Mouse (Mus musculus): Measurements from ENCODE around the gene Ano6.
A peak's percentile ranks its signal among the peaks of the same experiment; 100 is the strongest.

Ano6 gene

GRCm38 (mm10) chr15:95828647-95829254 is 38.1 kb downstream of the Ano6 start:
- DNase-seq = no peak

GRCm38 (mm10) chr15:95829553-95830205 is 39.0 kb downstream of the Ano6 start:
- DNase-seq = no peak

DNA sequence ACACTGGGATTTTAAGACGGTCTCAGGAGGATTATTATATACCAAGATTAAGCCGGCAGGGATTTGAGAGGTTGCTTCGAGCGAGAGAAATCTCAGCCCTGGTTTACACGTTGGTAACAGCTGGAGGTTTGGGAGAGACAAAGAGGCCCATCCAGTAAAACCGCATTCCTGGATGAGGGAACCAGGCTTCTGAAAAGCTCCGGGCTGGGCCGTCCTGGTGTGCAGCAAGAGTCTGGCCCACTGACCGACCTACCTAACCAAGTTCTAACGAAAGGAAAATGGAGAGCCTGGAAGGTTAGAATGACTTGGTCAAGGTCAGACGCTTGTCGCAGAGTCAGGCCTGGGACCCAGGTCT is 39.5 kb downstream of the Ano6 start:
- no peak for DNase-seq

DNA sequence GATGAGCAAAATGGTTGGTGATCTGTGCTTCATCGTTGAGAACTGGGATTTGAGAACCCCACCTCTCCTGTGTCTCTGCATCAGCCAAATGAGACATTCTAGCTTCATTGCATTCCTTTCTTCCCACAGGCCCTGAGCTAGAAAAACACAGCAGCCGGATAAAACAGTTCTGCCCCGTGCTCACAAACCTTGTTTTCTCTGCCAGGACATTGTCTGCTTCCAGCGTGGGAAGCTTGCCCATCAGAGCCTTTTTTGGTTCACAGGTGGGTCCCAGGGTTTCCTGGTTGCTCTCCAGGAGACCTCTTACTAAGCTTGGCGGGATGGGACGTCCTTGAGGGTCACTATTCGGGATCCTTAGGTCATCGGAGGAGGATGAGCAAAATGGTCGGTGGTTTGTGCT is 42.6 kb downstream of the Ano6 start:
- DNase-seq = no peak

DNA sequence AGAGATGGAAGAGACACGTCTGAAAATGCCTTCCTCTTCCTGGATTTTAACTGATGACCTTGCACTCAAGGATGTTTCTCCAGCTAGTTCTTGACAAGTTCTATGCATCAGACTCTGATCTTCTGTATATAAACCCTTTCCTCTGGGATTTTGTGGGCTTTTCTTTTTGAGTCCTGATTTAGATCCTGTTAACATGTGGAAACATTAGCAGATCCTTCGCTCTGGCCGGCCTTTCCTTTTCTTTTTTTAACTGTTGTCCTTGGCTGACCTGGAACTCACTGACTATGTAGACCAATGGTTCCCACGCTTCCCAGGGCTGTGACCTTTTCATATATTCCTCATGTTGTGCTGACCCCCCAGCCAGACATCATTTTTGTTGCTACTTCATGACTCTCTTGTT is 45.4 kb downstream of the Ano6 start:
- DNase-seq = no peak

DNA sequence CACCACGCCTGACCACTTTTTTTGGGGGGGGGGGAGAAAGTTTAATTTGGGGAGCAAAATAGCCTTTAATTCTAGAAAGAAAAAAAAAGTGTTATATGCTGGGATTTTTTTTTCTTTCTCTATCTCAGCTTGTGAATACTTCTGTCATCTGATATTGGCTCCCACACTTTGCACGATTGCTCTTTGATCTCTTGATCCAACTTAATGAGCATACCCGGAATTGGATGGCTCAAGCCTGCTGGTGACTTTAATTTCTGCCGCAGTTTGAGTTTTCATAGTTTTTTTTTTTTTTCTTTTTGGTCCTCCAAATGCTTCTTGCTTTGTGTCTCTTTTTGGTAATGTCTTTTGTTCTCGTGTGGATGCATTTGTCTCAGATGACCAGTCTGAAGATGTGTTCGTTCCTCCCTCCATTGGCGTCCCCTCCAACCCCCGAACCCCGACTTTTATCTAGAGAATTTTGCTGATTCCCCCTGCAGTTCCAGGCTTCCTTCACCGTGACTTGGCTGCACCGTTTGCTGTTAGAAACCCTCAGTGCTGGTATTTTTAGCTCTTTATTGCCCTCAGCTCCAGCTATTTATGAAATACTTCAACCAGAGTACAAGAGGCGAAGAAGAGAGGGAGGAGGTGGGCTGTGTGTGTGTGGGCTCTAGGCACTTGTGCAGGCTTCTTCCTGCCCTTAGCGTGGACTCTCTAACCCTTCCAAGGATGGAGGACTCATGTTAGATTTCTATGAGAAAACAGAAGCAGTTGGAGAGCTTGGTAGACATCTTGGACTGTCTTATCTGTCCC is 46.2 kb downstream of the Ano6 start:
- no peak for DNase-seq

DNA sequence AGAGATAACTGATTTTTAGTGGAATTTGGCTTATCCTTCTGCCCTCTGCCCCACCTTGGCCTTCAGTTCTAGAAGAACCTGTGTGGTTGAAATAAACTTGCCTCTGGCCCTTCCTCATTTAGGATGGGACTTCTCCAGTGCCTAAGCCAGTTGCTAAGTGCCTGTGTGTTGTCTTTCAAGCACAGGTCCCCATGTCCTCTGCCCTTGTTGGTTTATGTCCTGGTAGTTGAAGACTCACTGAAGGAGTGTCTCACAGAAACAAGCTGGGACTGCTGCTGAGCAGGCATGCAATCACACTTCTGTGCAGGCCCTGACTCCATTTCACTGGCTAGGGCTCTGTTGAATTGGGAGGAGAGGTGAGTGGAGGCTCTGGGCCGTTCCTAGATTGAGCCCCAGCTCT is 46.9 kb downstream of the Ano6 start:
- DNase-seq = no peak

DNA sequence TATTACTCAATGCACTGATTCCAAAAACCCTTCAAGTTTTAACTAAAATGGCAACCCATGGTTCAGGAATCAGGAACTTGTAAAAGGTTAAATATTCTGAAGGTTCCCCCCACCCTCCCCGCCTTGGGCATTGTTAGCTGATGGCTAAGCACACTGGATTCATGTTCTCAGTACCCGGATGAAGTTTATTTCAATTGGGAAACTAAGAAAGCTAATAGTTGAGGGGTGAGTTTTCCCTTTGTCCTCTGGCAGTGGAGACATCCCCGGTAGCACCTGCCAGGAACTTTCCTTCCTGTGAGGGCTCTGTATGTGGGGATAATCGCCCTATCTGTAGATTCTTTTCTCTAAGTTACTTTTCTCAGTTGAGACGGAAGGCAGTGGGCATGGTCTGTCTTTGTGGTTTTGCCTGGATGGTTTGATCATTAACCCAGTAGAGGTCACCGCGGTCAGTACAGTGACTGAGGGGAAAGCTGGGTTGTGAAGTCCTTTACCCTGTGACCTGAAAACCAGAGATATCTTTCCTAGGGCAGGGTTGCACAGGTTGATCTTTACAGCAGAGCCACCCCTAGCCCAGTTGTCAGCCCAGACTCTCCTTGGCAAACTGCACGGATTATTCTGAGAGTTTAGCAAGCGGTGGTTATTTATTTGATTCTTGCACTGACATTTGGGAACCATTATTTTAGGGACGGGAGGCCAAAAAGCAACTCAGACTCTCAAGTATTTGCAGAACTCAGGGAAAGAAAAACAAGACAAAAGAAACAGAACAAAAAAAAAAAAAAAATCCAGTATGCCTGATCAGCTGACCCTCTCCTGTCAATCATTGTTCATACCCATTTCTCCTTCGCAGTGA is 47.8 kb downstream of the Ano6 start:
- no peak for DNase-seq

DNA sequence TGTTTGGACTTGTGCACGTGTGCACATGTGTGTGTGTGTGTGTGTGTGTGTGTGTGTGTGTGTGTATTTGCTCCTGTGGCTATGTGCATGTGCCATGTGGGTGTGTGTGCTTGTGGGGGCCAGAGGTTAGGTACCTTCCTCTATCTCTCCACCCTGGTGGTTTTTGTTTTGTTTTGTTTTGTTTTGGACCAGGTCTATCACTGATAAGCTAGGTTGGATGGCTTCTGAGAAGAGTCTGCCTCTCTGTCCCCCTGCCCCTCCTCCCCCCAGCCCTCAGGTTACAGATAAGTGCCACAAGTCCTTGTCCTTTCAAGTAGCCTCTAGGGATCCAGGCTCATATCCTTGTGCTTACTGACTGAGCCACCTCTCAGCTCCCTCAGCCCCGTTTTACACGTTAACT is 49.1 kb downstream of the Ano6 start:
- no peak for DNase-seq

- DNase-seq = no peak
Measured at GRCm38 (mm10) chr15:95843183-95843949, 52.7 kb downstream of the Ano6 start.

GRCm38 (mm10) chr15:95844412-95844811 is 53.8 kb downstream of the Ano6 start:
- DNase-seq = no peak

GRCm38 (mm10) chr15:95846102-95846501 is 55.5 kb downstream of the Ano6 start:
- DNase-seq = no peak

GRCm38 (mm10) chr15:95848493-95849064 is 57.9 kb downstream of the Ano6 start:
- DNase-seq = no peak

DNA sequence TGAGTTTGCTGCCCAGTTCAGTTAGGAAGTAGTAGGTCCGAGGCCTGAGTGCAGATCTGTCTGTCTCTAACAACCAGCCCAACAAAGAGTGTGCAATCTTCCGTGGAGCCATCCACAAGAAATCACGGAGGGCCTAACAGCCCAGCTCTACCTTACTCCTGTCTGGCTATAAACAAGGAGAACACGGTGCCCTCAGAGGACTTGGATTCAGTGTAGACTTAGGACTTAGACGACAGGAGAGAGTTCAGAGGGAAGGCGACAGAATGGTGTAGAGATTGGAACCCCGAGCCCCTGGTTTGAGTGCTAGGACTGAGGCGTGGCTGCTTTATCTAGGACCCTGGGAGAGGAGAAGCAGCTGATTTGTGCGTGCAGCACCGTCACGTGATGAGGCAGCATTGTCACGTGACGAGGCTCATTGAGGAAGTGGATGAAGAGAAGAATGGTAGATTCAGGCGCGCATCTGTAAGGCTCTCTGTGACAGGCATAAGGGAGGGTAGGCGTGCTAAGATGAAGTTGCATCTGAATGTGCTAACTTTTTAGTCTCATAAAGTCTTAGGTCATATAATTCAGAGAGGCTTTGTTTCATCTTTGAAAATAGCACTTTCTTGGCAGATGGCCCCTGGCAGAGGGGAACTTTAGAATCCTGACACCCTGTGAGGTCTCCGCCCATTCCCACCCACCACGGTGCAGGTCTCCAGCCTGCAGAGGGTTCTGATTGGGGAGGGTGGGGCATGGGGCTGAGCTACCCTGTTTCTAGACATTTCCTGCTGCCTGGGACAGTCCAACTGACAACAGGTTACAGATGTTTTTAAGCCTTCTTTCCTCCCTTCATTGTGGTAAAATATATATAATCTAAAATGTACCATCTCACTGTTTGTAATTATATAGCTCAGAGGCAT is 59.1 kb downstream of the Ano6 start:
- DNase-seq = peak; percentile 35

DNA sequence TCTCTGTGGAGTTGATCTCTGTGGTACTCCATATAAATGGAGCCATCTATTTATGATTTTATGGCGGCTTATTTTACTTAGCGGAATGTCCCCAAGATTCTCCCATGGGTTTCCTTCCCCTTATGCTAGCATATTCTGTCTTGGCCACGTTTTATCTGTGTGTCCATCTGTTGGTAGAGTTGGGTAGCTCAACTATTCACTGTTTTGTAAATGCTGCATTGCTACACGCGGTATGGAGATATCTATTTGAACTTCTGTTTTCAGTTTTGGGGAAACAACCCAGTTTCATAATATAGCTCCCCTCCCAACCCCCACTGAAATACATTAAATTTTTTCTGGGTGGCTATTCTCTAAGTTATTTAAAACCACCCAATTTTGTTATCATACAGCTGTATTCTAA is 59.9 kb downstream of the Ano6 start:
- no peak for DNase-seq

DNA sequence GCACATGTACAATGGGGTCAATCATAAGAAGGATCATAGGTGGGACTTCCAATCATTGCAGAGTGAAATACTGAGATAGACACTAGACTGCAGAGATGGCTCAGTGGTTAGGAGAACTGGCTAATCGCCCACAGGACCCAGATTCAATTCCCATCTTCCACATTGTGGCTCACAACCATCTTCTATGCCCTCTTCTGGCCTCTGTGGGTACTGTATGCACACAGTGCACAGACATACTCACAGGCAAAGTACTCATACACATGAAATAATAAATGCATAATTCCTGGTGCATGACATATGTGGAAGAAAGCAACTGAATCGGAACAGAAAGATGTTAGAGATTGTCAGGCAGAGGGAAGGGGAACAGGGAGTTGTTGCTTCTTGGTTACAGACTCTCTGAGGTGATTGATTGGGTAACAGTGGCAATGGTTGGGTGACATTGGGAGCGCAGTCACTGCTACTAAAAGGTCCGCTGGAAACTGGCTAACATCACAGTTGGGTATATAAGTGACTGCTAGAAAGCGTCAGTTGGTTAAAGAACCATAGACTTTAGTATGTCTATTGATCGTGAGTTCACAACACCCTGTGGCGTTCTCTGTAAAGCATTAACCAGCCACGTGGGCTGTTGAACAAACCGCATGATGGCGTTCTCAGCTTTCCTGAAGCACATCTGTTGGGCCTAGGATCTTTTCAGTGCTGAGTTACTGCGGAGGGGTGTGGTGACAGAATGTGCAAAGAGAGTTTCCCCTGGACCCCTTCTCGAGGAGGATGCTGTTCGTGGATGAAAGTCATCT is 64.6 kb downstream of the Ano6 start:
- DNase-seq = no peak

- no peak for DNase-seq
Measured at GRCm38 (mm10) chr15:95855953-95856352, 65.3 kb downstream of the Ano6 start.

GRCm38 (mm10) chr15:95856684-95857595 is 66.3 kb downstream of the Ano6 start:
- no peak for DNase-seq
